Mouse (Mus musculus) intestine, embryonic 14.5 days (tissue): ENCODE measurements around the gene Syngap1. TPM values are rescaled to one million over a fixed set of nuclear protein-coding genes. Genes with fewer than 3 reads are reported as not detected.

ENCODE experiments used
- ATAC-seq: fragments of 200-750 bp; cut with Nextera tagmentation; replicated peaks from 2 replicates; pipeline ENCODE4 v1.8.0; 2017; ENCODE audit warnings: low read depth, moderate number of reproducible peaks, moderate TSS enrichment, moderate library complexity; ENCODE audit not compliant: low FRiP score, low TSS enrichment
- DNase-seq: peaks from one replicate; pipeline ENCODE4 v3.0.0-alpha.2; 2018; ENCODE audit warnings: low spot score
- H3K27ac ChIP-seq: fragments of 300-500 bp; sonication (generic); 2 replicates; pipeline ENCODE4 v1.5.1; 2014; ENCODE audit warnings: low read depth, mild to moderate bottlenecking, control low read depth
- H3K27me3 ChIP-seq: fragments of 300-500 bp; sonication (generic); replicated peaks from 2 replicates; pipeline ENCODE4 v1.6.1; 2014; ENCODE audit warnings: low read length, control low read depth; ENCODE audit not compliant: control insufficient read depth, insufficient read depth
- H3K36me3 ChIP-seq: fragments of 300-500 bp; sonication (generic); 2 replicates; pipeline ENCODE4 v1.6.1; 2014; ENCODE audit warnings: low read length, control low read depth; ENCODE audit not compliant: control insufficient read depth, insufficient read depth
- H3K4me1 ChIP-seq: fragments of 300-500 bp; sonication (generic); replicated peaks from 2 replicates; pipeline ENCODE4 v1.6.1; 2014; ENCODE audit warnings: low read length, control low read depth, mixed read lengths; ENCODE audit not compliant: control insufficient read depth, insufficient read depth
- H3K4me2 ChIP-seq: fragments of 300-500 bp; sonication (generic); 2 replicates; pipeline ENCODE4 v1.6.1; 2014; ENCODE audit warnings: low read length
- H3K4me3 ChIP-seq: fragments of 300-500 bp; sonication (generic); 2 replicates; pipeline ENCODE4 v1.5.1; 2014; ENCODE audit warnings: low read depth, low read length, control low read depth, mixed read lengths
- H3K9ac ChIP-seq: fragments of 300-500 bp; sonication (generic); 2 replicates; pipeline ENCODE4 v1.6.1; 2014; ENCODE audit warnings: mild to moderate bottlenecking, low read length
- H3K9me3 ChIP-seq: fragments of 300-500 bp; sonication (generic); 2 replicates; pipeline ENCODE4 v1.6.1; 2016; ENCODE audit warnings: low read length, control low read depth; ENCODE audit not compliant: control insufficient read depth
- WGBS: fragments of 180-500 bp; shearing (Covaris S2); extraction: QIAGEN DNeasy Blood & Tissue Kit; methylation state at CpG from one replicate; pipeline ENCODE4 v1.1.7; 2014; 5-methylcytosine and 5-hydroxymethylcytosine counted together
- polyA plus RNA-seq: library from polyadenylated mRNA; unstranded; fragments of >200 nt; fragmentation: Nextera tagmentation; extraction: Ambion mirVana; gene quantifications from 2 replicates; pipeline ENCODE4 v1.2.1, GENCODE M21; 2014

Syngap1 gene
- polyA plus RNA-seq, 1 experiment from 2014 or later, result 2.2 TPM

- H3K27me3 ChIP-seq, result no peaks in the 10 kb centered on the region
- DNase-seq (no peak), ATAC-seq (no peak)
- no peak overlapping the region for H3K27ac ChIP-seq
- no peaks in the 10 kb centered on the region for H3K4me1 ChIP-seq
- no peaks in the 10 kb centered on the region for H3K9me3 ChIP-seq
- no peak overlapping the region for H3K4me3 ChIP-seq
- H3K36me3 ChIP-seq, result no peaks in the 10 kb centered on the region
- no peak overlapping the region for H3K4me2 ChIP-seq
- 86% methylated on average over 15 of the region's 15 CpGs for WGBS
- H3K9ac ChIP-seq, result no peak overlapping the region
Measured at GRCm38 (mm10) chr17:26998283-26998682, 57.2 kb downstream of the Syngap1 start.

GRCm38 (mm10) chr17:26999996-27000395, 58.9 kb downstream of the Syngap1 start:
- no peaks in the 10 kb centered on the region for H3K36me3 ChIP-seq
- ATAC-seq (no peak), DNase-seq (no peak)
- no peak overlapping the region for H3K27ac ChIP-seq
- H3K27me3 ChIP-seq, result no peaks in the 10 kb centered on the region
- H3K4me3 ChIP-seq, result no peak overlapping the region
- no peaks in the 10 kb centered on the region for H3K9me3 ChIP-seq
- H3K9ac ChIP-seq, result no peak overlapping the region
- WGBS, result 69% methylated on average over 12 of the region's 12 CpGs
- no peak overlapping the region for H3K4me2 ChIP-seq
- no peaks in the 10 kb centered on the region for H3K4me1 ChIP-seq

GRCm38 (mm10) chr17:27001151-27001550, 60.1 kb downstream of the Syngap1 start:
- no peaks in the 10 kb centered on the region for H3K27me3 ChIP-seq
- H3K4me3 ChIP-seq, result no peak overlapping the region
- no peak overlapping the region for H3K27ac ChIP-seq
- no peaks in the 10 kb centered on the region for H3K36me3 ChIP-seq
- no peaks in the 10 kb centered on the region for H3K9me3 ChIP-seq
- no peak overlapping the region for H3K4me2 ChIP-seq
- H3K4me1 ChIP-seq, result no peaks in the 10 kb centered on the region
- DNase-seq (no peak), ATAC-seq (no peak)
- H3K9ac ChIP-seq, result no peak overlapping the region
- WGBS, result 78% methylated on average over 7 of the region's 7 CpGs

DNA sequence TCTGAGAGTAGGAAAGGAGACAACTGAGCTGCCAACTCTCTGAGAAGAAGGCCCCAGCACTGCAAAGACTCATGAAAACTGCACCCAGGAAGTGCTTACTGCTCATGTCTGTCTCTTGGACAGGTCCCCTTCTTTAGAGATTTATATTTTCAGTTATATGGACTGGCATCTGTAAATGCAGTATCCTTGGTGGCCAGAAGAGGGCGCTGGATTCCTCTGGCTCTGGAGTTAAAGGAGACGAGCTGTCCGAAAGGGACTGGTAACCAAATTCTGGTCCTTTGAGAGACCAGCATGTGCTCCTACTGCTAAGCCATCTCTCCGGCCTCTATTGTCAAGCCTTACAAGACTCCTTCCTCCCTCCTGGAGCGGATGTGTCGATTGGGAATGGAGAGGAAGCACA, 60.8 kb downstream of the Syngap1 start:
- Histone ChIP-seq H3K4me2 (no peak overlapping the region), H3K27me3 (no peaks in the 10 kb centered on the region), H3K4me1 (no peaks in the 10 kb centered on the region), H3K4me3 (no peak overlapping the region), H3K9ac (no peak overlapping the region), H3K27ac (no peak overlapping the region), H3K9me3 (no peaks in the 10 kb centered on the region), H3K36me3 (no peaks in the 10 kb centered on the region)
- 46% methylated on average over 6 of the region's 6 CpGs for WGBS
- DNase-seq (no peak), ATAC-seq (no peak)

- no peaks in the 10 kb centered on the region for H3K36me3 ChIP-seq
- WGBS, result 38% methylated on average over 9 of the region's 9 CpGs
- no peaks in the 10 kb centered on the region for H3K4me1 ChIP-seq
- DNase-seq (peak; percentile 82), ATAC-seq (no peak)
- no peak overlapping the region for H3K4me2 ChIP-seq
- H3K9ac ChIP-seq, result no peak overlapping the region
- no peaks in the 10 kb centered on the region for H3K27me3 ChIP-seq
- H3K4me3 ChIP-seq, result no peak overlapping the region
- no peaks in the 10 kb centered on the region for H3K9me3 ChIP-seq
- H3K27ac ChIP-seq, result no peak overlapping the region
Measured at GRCm38 (mm10) chr17:27004431-27004830, 63.4 kb downstream of the Syngap1 start.

- no peak overlapping the region for H3K27ac ChIP-seq
- H3K4me1 ChIP-seq, result no peaks in the 10 kb centered on the region
- WGBS, result 28% methylated on average over 19 of the region's 19 CpGs
- no peaks in the 10 kb centered on the region for H3K27me3 ChIP-seq
- no peaks in the 10 kb centered on the region for H3K36me3 ChIP-seq
- ATAC-seq, result no peak
- no peak overlapping the region for H3K4me3 ChIP-seq
- H3K4me2 ChIP-seq, result no peak overlapping the region
- H3K9me3 ChIP-seq, result no peaks in the 10 kb centered on the region
- no peak overlapping the region for H3K9ac ChIP-seq
- no peak for DNase-seq
Measured at GRCm38 (mm10) chr17:27004903-27005485, 63.9 kb downstream of the Syngap1 start.

- Histone ChIP-seq H3K27me3 (no peaks in the 10 kb centered on the region), H3K27ac (no peak overlapping the region), H3K4me2 (no peak overlapping the region), H3K4me3 (no peak overlapping the region), H3K9ac (no peak overlapping the region), H3K36me3 (no peaks in the 10 kb centered on the region), H3K4me1 (no peaks in the 10 kb centered on the region), H3K9me3 (no peaks in the 10 kb centered on the region)
- DNase-seq, result no peak
- ATAC-seq, result no peak
- 51% methylated on average over 11 of the region's 11 CpGs for WGBS
Measured at GRCm38 (mm10) chr17:27005644-27006043, 64.6 kb downstream of the Syngap1 start.

DNA sequence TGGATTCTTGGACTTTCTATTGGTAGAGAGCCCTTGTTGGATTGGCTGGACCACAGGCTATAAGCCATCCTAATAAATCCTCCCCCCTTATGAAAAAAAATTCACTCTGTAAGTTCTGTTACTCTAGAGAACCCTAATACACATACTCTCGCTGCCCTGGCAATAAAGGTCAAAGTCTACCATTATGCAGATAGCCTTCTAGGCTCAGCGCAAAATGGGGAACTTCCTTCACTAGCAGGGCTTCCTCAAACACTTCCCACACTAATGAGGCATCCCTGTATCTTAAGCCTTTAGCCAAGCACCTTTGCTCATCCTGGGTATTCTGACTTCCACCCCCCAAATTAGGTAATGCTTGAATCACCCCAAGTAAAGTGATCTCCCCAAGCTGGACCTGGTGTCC, 67.2 kb downstream of the Syngap1 start:
- DNase-seq, result no peak
- no peaks in the 10 kb centered on the region for H3K9me3 ChIP-seq
- no peaks in the 10 kb centered on the region for H3K27me3 ChIP-seq
- no peak overlapping the region for H3K4me3 ChIP-seq
- H3K36me3 ChIP-seq, result no peaks in the 10 kb centered on the region
- H3K4me1 ChIP-seq, result no peaks in the 10 kb centered on the region; the same call in 1 of the 2 replicates
- no peak overlapping the region for H3K4me2 ChIP-seq
- no peak overlapping the region for H3K9ac ChIP-seq
- H3K27ac ChIP-seq, result no peak overlapping the region
- WGBS, result 66% methylated on average over 2 of the region's 2 CpGs
- ATAC-seq, result peak; percentile 59; the same call in 1 of the 2 replicates

DNA sequence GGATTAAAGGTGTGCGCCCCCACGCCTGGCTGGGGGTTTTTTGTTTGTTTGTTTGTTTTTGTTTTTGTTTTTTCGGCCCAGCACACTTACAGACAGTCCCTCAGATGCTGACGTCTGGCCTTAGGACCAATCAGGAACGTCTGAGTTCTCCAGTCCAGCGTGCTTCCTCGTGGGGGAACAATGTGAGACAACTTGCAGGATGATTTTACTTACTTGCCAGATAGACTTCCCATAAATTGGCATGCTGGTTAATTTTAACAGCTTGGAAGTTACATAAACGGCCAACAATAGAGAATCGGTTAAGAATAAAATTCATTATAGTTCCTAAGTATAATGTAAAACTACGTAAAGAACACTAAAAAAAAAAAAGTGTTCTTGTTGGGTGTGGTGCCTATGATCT, 70.1 kb downstream of the Syngap1 start:
- Histone ChIP-seq H3K9ac (no peak overlapping the region), H3K27me3 (no peaks in the 10 kb centered on the region), H3K4me3 (no peak overlapping the region), H3K4me2 (no peak overlapping the region), H3K9me3 (no peaks in the 10 kb centered on the region), H3K36me3 (no peaks in the 10 kb centered on the region), H3K27ac (no peak overlapping the region), H3K4me1 (no peaks in the 10 kb centered on the region; the same call in 1 of the 2 replicates)
- no peak for DNase-seq
- ATAC-seq, result no peak
- WGBS, result 89% methylated on average over 10 of the region's 10 CpGs
